Mouse (Mus musculus): ENCODE measurements around the gene Abt1.

Abt1 gene

DNA sequence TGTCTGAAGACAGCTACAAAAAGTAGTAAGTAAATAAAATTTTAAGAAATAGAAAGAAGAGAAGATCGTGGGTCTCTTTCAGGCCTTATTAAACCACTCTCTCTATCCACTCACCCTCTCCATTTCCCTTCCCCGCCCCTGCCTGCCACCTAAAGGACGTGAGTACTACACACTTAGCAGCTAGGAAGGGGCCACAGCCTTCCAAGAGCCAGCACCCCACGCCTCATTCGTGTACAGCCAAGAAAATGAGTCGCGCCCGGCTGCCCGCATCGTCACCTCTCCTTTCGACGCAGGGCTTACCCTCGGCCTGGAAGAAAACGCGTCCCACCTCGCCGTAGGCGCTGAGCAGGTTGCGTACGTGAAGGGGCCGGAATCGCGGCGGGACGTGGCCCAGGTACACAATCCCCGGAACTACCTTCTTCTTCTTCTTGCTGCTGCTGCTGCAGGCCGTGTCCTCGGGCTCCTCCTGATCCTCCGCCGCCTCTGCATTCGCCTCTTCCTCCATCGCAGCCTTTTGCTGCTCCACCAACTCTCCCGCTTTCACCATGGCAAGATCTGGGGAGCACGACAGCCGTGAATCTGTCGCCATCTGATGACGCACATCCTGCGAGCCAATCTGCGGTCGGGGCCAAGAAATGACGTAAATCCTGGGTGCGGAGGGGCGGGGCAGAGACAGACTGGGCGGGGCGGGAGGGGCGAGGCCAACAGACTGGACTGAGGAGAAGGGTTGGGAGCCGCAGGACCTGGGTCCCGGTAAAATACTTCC lies at the start of gene Abt1:
Gene Abt1 (minus strand): TSS at position 581 of the 766 bp plus-strand sequence.
- DNase-seq (ENCODE audit: low read depth, low spot score): peak; percentile 97

GRCm38 (mm10) chr13:23466911-23467310 lies 43.2 kb upstream of the Abt1 start:
- peak; percentile 95 for DNase-seq (ENCODE audit: low read depth, low spot score)

DNA sequence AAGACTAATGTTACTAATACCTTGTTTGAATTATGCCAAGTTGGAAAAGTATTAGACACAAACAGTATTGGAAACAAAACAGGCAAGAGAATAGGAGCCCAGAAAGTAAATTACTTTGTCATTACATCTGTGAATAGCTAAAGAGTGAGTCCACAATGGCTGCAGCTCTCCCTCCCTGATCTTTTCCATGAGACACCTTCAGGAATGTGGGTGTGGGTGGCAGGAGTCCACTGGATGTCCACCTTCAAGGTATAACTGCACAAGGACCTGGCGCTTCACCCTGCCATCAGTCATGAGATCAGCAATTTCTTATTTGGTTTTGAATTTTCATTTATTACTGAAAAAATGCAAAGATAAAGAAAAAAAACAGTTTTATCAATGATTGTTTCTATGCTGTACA lies 42.6 kb upstream of the Abt1 start:
- DNase-seq (ENCODE audit: low read depth, low spot score): no peak

- DNase-seq (ENCODE audit: low read depth, low spot score): no peak
Observed at GRCm38 (mm10) chr13:23465600-23466109, 42.0 kb upstream of the Abt1 start, which contains the start of gene Btn1a1. Btn1a1 (minus strand) TSS chr13:23465901.

DNA sequence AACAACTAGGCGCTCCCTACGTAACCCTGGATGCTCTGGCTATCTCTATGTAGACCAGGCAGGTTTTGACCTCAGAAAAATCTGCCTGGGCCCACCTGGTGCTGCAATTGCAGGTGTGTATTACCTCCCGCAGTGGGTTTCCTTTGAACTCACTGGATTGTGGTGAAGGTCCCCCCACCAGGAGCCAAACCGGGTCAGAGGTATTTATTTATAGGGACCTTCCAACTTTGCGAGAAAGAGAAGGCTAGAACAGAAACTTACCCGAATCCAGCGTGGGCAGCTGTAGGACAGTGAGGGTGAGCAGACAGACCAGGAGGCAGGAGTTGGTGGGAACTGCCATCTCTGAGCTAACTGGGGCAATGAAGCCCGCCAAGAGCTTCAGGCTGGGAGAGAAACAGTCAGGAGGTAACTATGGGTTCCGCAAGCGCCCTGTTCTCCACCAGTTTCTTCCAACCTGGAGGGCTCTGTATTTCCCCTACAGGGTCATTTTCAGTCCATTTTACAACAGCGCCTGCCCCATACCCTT lies 41.2 kb upstream of the Abt1 start:
- no peak for DNase-seq (ENCODE audit: low read depth, low spot score)

- DNase-seq (ENCODE audit: low read depth, low spot score): no peak
Observed at GRCm38 (mm10) chr13:23464224-23464637, 40.6 kb upstream of the Abt1 start.

DNA sequence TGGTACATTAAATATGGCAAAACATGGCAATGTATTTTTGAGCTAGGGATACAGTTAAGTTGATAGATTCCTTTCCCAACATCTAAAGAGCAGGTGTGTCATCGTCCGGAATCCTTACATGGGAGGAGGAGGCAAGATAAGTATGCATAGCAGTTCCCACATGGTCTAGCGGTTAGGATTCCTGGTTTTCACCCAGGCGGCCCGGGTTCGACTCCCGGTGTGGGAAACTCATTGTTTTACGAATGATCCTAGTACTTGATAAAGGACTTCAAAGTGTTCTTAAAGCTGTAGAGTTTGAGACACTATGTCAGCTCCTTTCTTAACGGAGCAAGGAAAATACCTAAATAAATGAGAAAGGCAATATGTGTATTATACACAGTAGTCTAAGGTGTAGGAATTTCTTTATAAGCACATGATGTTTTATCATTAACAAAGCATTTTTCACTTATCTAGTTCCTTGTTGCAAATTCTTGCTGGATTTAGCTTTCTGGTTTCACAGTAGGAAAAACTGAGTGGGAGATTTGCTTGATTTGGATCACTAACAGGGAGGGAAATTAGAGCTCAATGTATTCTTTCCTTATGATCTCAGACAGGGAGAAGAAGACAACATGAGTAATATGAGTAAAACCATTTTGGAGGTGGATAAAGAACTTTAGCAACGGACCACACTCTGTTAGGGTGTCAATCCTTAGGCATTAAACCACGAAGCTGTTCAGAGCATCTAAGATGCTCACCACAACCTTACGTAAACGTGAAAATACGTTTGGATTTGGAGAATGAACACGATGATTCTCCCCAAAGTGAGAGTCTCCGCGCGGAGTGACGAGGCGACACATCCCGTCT lies 39.9 kb upstream of the Abt1 start:
- peak; percentile 87 for DNase-seq (ENCODE audit: low read depth, low spot score)

DNA sequence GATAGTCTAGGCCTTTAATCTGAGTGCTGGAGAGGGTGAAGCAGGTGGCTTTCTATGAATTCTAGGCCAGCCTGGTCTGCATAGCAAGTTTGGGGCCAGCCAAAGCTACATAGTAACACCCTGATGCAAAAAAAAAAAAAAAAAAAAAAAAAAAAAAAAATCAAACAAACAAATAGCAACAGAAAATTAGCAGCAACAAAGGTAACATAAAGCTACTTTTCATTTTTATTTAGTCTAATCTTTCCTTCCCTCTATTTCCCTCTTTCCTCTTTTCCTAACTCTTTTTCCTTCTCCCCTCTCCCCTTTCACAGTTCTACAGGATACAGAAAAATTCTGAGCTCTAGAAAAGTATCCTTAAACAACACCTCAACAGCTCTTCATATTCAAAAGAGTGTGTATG lies 39.0 kb upstream of the Abt1 start:
- DNase-seq (ENCODE audit: low read depth, low spot score): no peak

GRCm38 (mm10) chr13:23462063-23462462 lies 38.4 kb upstream of the Abt1 start:
- no peak for DNase-seq (ENCODE audit: low read depth, low spot score)

DNA sequence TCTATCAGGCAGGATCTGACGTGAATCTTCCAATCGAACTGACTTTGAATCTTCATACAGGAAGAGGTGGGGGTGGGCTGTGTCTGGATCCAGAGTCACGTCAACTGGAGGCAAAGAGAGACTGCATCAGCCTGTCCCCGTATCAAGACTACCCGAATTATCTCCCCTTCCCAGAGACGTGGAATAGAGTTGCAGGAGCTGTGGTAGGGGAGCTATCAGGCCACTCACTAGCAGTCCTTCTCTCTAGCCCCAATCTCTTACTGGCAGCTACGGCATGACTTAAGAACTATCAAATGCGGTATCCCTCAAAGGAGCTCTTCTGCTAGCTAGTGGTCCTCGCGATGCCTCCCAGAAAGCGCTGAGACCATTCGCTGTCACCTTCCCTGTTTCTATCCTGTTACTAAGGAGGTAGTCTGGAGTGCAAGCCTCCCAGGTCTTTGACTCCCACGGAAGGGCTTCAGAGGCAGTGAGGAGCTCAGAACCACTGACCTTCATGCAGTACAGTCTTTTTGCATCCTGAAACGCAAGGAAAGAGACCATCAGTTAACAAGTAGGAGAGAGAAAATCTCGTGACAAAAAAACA lies 35.7 kb upstream of the Abt1 start:
- no peak for DNase-seq (ENCODE audit: low read depth, low spot score)

DNA sequence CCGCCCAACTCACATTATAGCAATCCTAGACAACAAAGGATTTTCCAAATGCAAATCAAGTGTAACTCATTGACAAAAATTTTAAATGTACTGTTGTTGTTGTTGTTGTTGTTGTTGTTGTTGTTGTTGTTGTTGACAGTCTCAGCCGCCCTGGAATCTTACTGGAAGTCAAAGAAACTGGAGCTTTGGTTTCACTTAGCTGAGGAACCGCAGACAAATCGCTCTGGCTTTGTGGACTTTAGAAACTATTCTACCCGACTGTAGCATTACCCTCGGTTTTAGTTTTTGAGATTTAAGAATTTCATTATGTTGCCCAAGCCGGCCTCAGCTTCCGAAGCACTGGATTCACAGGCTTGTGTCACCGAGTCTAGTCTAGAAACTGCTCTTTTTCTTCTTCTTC lies 30.3 kb upstream of the Abt1 start:
- no peak for DNase-seq (ENCODE audit: low read depth, low spot score)

- DNase-seq (ENCODE audit: low read depth, low spot score): peak; percentile 93
Observed at GRCm38 (mm10) chr13:23453362-23453862, 29.7 kb upstream of the Abt1 start.

DNA sequence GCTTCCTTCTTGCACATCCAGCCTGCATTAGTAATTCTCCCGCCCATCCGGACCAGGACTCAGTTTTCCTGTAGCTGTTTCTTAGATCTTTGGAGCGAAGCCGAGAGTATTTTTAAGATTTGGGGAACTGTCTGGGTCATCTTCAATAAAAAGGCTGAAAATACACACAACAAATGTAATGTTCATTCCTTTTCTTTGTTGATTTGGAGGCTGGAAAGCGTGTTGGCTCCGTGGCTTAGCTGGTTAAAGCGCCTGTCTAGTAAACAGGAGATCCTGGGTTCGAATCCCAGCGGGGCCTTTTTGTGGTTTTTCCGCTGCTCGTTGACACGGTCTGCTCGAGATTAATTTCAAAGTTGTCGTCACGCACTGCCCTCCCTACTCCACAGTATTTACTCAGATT lies 26.7 kb upstream of the Abt1 start:
- peak; percentile 91 for DNase-seq (ENCODE audit: low read depth, low spot score)

DNA sequence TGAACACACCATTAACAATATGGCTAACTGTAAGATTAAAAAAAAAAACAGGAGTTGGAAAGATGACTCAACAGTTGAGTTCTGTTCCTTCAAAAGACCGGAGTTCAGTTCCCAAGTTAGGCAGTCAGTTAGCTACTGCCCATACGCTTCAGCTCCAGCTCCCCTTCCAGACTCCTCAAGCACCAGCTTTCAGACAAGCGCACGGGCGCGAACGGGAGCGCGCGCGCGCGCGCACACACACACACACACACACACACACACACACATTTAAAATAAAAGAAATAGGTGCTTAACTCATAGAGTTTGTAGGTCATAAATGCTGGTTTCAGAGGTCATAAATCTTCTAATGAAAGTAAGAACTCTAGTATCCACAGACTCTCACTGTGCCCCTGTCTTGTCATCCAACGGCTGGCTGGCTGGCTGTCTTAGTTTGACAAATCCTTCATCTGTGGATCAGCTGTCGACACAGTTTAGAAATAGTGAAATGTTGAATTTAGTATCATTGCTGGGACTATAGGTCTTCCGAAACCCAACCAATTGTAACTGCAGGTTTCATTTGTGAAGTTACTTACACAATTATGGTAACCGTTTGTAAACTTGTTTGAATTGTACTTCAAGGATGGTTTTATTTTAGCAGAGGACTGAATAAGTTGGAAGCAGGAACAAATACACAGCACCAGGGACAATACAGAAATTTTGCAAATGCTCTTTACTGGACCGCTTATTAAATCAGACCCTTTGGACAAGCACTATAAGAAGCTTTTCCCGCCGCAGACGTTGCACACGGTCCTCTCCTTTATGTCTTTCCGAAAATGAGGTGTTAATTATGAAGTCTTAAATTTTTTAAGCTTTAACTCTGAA lies 25.8 kb upstream of the Abt1 start:
- DNase-seq (ENCODE audit: low read depth, low spot score): peak; percentile 91

- no peak for DNase-seq (ENCODE audit: low read depth, low spot score)
Observed at GRCm38 (mm10) chr13:23448758-23449157, 25.1 kb upstream of the Abt1 start.

DNA sequence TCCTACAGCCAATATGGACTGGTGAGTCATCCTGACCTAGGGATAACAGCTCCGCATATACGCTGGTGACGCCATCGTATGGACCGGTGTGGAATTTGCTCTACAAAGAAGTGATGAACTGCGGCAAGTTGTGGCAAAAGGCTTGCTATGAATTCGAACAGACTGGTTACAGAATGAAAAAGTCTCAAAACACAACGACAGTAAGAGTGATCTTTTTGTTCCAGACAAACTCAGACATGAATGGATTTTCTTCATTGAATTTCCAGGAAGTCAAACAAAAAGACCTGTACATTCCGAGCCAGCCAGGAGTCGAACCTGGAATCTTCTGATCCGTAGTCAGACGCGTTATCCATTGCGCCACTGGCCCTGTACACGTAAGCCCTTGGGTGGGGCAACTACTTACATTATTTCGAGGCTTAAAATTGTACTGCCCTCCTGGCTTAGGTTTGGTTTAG lies 22.9 kb upstream of the Abt1 start:
- DNase-seq (ENCODE audit: low read depth, low spot score): peak; percentile 84

DNA sequence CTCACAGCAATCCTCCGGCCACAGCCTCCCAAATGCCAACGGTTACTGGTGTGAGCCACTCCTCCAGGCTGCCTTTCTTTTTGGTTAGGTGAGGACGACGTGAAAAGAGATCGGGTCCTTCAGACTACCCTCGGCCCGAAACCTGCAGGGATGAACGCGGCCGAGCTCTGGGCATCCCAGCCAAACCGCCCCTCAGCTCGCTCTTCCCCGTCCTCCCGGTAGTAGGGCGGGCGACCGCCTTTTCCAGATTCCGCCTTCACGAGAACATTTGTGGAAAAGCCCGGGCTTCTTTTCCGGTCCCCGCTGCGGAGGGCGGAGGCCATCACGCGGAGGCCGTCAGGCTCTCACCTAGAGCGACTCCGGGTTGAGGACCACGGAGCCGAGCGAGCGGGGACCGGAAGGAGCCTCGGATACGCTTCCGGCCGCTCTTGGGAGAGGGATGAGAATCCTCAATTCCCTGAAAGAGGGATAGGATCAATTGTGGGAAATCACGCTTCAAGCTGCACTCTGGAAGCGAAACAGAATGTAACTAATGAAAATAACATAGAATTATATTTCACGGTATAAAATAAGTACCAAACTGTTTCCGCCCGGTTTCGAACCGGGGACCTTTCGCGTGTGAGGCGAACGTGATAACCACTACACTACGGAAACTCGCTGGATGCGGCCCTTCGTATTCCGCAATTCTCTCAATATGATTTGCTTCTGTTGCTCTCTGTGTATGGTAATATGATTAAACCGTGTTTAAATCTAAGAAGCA lies 22.1 kb upstream of the Abt1 start:
- peak; percentile 90 for DNase-seq (ENCODE audit: low read depth, low spot score)

- no peak for DNase-seq (ENCODE audit: low read depth, low spot score)
Observed at GRCm38 (mm10) chr13:23445156-23445555, 21.5 kb upstream of the Abt1 start.

DNA sequence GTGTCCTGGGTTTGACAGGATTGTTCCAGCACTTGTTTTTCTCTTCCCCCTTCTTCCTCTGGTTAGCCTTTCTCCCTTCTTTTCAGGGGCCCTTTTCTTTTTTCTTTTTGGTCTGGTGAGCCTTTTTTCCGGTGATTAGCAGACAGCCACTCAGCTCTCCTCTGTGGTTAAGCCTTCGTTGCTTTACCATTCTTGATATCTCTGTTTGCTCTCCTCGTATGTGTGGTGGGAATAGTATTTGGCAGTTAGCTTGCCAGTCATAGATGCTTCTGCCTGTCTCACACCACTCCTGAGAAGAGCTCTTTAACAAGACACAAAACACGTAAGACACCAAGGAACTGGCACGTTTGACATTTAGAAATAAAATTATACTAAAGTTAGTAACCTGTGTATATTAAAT lies 20.8 kb upstream of the Abt1 start:
- no peak for DNase-seq (ENCODE audit: low read depth, low spot score)

- DNase-seq (ENCODE audit: low read depth, low spot score): no peak
Observed at GRCm38 (mm10) chr13:23439901-23440300, 16.2 kb upstream of the Abt1 start.

All from forelimb bud, embryonic 11.5 days (tissue).